Mouse (Mus musculus): ENCODE results near the gene Strap. TPM values are rescaled to one million over a fixed set of nuclear protein-coding genes. Genes with fewer than 3 reads are reported as not detected.

Gene Strap
- total RNA-seq, 4 experiments from 2014 or later: 80.2 to 90.5 (median 84.3) TPM

GRCm38 (mm10) chr6:137722220-137722931 is 12.5 kb upstream of the Strap start:
- no peak for DNase-seq (ENCODE audit: low spot score)

- DNase-seq (ENCODE audit: low spot score): peak; percentile 65
Measured at GRCm38 (mm10) chr6:137723898-137724297, 11.0 kb upstream of the Strap start.

- DNase-seq (ENCODE audit: low spot score): no peak
Measured at GRCm38 (mm10) chr6:137734460-137734845, 425 bp upstream of the Strap start.

GRCm38 (mm10) chr6:137735671-137736238 is 877 bp downstream of the Strap start:
- DNase-seq (ENCODE audit: low spot score): no peak

GRCm38 (mm10) chr6:137740972-137741371 is 6.1 kb downstream of the Strap start:
- DNase-seq (ENCODE audit: low spot score): no peak

GRCm38 (mm10) chr6:137744700-137745099 is 9.8 kb downstream of the Strap start:
- DNase-seq (ENCODE audit: low spot score): no peak

GRCm38 (mm10) chr6:137747174-137747928 is 12.5 kb downstream of the Strap start:
- no peak for DNase-seq (ENCODE audit: low spot score)

GRCm38 (mm10) chr6:137751551-137752274 is 16.8 kb downstream of the Strap start:
- DNase-seq (ENCODE audit: low spot score): no peak

- DNase-seq (ENCODE audit: low spot score): no peak
Measured at GRCm38 (mm10) chr6:137752275-137752655, 17.4 kb downstream of the Strap start.

- peak; percentile 75 for DNase-seq (ENCODE audit: low spot score)
Measured at GRCm38 (mm10) chr6:137754056-137754856, 19.4 kb downstream of the Strap start, which contains the start of gene Dera. Gene Dera, plus strand, starts transcription at chr6:137754546.

GRCm38 (mm10) chr6:137754857-137755232 is 20.0 kb downstream of the Strap start:
- DNase-seq (ENCODE audit: low spot score): no peak

GRCm38 (mm10) chr6:137756310-137756709 is 21.4 kb downstream of the Strap start:
- DNase-seq (ENCODE audit: low spot score): no peak

GRCm38 (mm10) chr6:137757891-137758290 is 23.0 kb downstream of the Strap start:
- no peak for DNase-seq (ENCODE audit: low spot score)

- no peak for DNase-seq (ENCODE audit: low spot score)
Measured at GRCm38 (mm10) chr6:137759681-137760080, 24.8 kb downstream of the Strap start.

GRCm38 (mm10) chr6:137760966-137761365 is 26.1 kb downstream of the Strap start:
- DNase-seq (ENCODE audit: low spot score): no peak

GRCm38 (mm10) chr6:137764572-137765210 is 29.8 kb downstream of the Strap start:
- no peak for DNase-seq (ENCODE audit: low spot score)

GRCm38 (mm10) chr6:137766177-137766576 is 31.3 kb downstream of the Strap start:
- no peak for DNase-seq (ENCODE audit: low spot score)

- no peak for DNase-seq (ENCODE audit: low spot score)
Measured at GRCm38 (mm10) chr6:137771621-137772250, 36.9 kb downstream of the Strap start.

- no peak for DNase-seq (ENCODE audit: low spot score)
Measured at GRCm38 (mm10) chr6:137772918-137773636, 38.2 kb downstream of the Strap start.

- DNase-seq (ENCODE audit: low spot score): no peak
Measured at GRCm38 (mm10) chr6:137773637-137774028, 38.8 kb downstream of the Strap start.
